Mouse (Mus musculus): ENCODE data around the gene Bysl. TPM values are rescaled to one million over a fixed set of nuclear protein-coding genes. Genes with fewer than 3 reads are reported as not detected.

Gene Bysl
- total and polyA plus RNA-seq, 3 experiments, result 69.3 to 85.4 TPM; not detected in 1

GRCm38 (mm10) chr17:47574830-47575229 is 36.5 kb downstream of the Bysl start:
- Histone ChIP-seq H3K9me3 (replicated peaks; ENCODE audit: insufficient read depth, low read length) (no peaks in the 10 kb centered on the region), H3K9ac (ENCODE audit: control insufficient read depth, low read depth, low read length, poor library complexity, severe bottlenecking) (no peak overlapping the region), H3K36me3 (ENCODE audit: control insufficient read depth in 1 of 2, insufficient read depth in 2 of 2, low read length in 2 of 2) (no peaks in the 10 kb centered on the region), H3K27ac (ENCODE audit: control insufficient read depth, low read depth, low read length) (no peak overlapping the region), H3K4me1 (ENCODE audit: control insufficient read depth in 1 of 2, insufficient read depth in 2 of 2, low read length in 2 of 2) (no peaks in the 10 kb centered on the region), H3K79me2 (ENCODE audit: control insufficient read depth, insufficient read depth, low read length, poor library complexity) (no peaks in the 10 kb centered on the region), H3K27me3 (ENCODE audit: control insufficient read depth in 1 of 2, insufficient read depth in 2 of 2, low read length in 2 of 2) (no peaks in the 10 kb centered on the region), H3K4me3 (ENCODE audit: control insufficient read depth in 1 of 2, insufficient read depth in 1 of 2, low read depth in 2 of 2, low read length in 2 of 2) (no peak overlapping the region)
- TF ChIP-seq MAX (IDR thresholded peaks at IDR 0.05; ENCODE audit: low read length), result no peak
- no peak for TF ChIP-seq UBTF (IDR thresholded peaks at IDR 0.05; ENCODE audit: borderline replicate concordance, insufficient read depth, low read depth, low read length)
- TF ChIP-seq NRF1 (IDR thresholded peaks at IDR 0.05; ENCODE audit: insufficient read depth, low read depth, low read length, poor library complexity, severe bottlenecking), result no peak
- TF ChIP-seq TAL1 (IDR thresholded peaks at IDR 0.05; ENCODE audit: low read length), result no peak
- TF ChIP-seq USF1 (IDR thresholded peaks at IDR 0.05; ENCODE audit: low read depth, low read length), result no peak
- TF ChIP-seq USF2 (IDR thresholded peaks at IDR 0.05; ENCODE audit: borderline replicate concordance in 1 of 2, insufficient read depth in 1 of 2, low read depth in 1 of 2, low read length in 2 of 2), result no peak
- TF ChIP-seq E2F4 (IDR thresholded peaks at IDR 0.05; ENCODE audit: borderline replicate concordance, low read depth, low read length), result no peak
- DNase-seq (ENCODE audit: low read depth, low spot score), result no peak

GRCm38 (mm10) chr17:47574028-47574427 is 37.3 kb downstream of the Bysl start:
- Histone ChIP-seq H3K36me3 (ENCODE audit: control insufficient read depth in 1 of 2, insufficient read depth in 2 of 2, low read length in 2 of 2) (no peaks in the 10 kb centered on the region), H3K9ac (ENCODE audit: control insufficient read depth, low read depth, low read length, poor library complexity, severe bottlenecking) (no peak overlapping the region), H3K27ac (ENCODE audit: control insufficient read depth, low read depth, low read length) (no peak overlapping the region), H3K4me3 (ENCODE audit: control insufficient read depth in 1 of 2, insufficient read depth in 1 of 2, low read depth in 2 of 2, low read length in 2 of 2) (no peak overlapping the region), H3K9me3 (replicated peaks; ENCODE audit: insufficient read depth, low read length) (no peaks in the 10 kb centered on the region), H3K79me2 (ENCODE audit: control insufficient read depth, insufficient read depth, low read length, poor library complexity) (no peaks in the 10 kb centered on the region), H3K27me3 (ENCODE audit: control insufficient read depth in 1 of 2, insufficient read depth in 2 of 2, low read length in 2 of 2) (no peaks in the 10 kb centered on the region), H3K4me1 (ENCODE audit: control insufficient read depth in 1 of 2, insufficient read depth in 2 of 2, low read length in 2 of 2) (peaks cover under 1% of the 10 kb centered on the region in 2 experiments)
- no peak for DNase-seq (ENCODE audit: low read depth, low spot score)
- TF ChIP-seq NRF1 (IDR thresholded peaks at IDR 0.05; ENCODE audit: insufficient read depth, low read depth, low read length, poor library complexity, severe bottlenecking), result no peak
- TF ChIP-seq MAZ (IDR thresholded peaks at IDR 0.05; ENCODE audit: low read depth, low read length), result no peak
- no peak for TF ChIP-seq GABPA (IDR thresholded peaks at IDR 0.05; ENCODE audit: low read depth, low read length)
- TF ChIP-seq BHLHE40 (IDR thresholded peaks at IDR 0.05; ENCODE audit: borderline replicate concordance, low read depth, low read length), result no peak
- no peak for TF ChIP-seq MAFK (IDR thresholded peaks at IDR 0.05; ENCODE audit: borderline replicate concordance, low read depth, low read length)
- TF ChIP-seq POLR2AphosphoS5 (IDR thresholded peaks at IDR 0.05; ENCODE audit: borderline replicate concordance, low read depth, low read length), result no peak
- TF ChIP-seq CTCF (IDR thresholded peaks at IDR 0.05 in 2 of 3, conservative IDR thresholded peaks at IDR 0.05 in 1 of 3; ENCODE audit: control insufficient read depth in 1 of 3, insufficient read depth in 1 of 3, low read depth in 2 of 3, low read length in 3 of 3, poor library complexity in 1 of 3, severe bottlenecking in 1 of 3), result no peak
- no peak for TF ChIP-seq USF2 (IDR thresholded peaks at IDR 0.05; ENCODE audit: borderline replicate concordance in 1 of 2, insufficient read depth in 1 of 2, low read depth in 1 of 2, low read length in 2 of 2)

- Histone ChIP-seq H3K27me3 (ENCODE audit: control insufficient read depth in 1 of 2, insufficient read depth in 2 of 2, low read length in 2 of 2) (no peaks in the 10 kb centered on the region), H3K9ac (ENCODE audit: control insufficient read depth, low read depth, low read length, poor library complexity, severe bottlenecking) (no peak overlapping the region), H3K27ac (ENCODE audit: control insufficient read depth, low read depth, low read length) (no peak overlapping the region), H3K36me3 (ENCODE audit: control insufficient read depth in 1 of 2, insufficient read depth in 2 of 2, low read length in 2 of 2) (peaks cover 0 to 9% of the 10 kb centered on the region in 2 experiments; a peak in 2 of 4 replicates), H3K4me3 (ENCODE audit: control insufficient read depth in 1 of 2, insufficient read depth in 1 of 2, low read depth in 2 of 2, low read length in 2 of 2) (no peak overlapping the region), H3K79me2 (ENCODE audit: control insufficient read depth, insufficient read depth, low read length, poor library complexity) (no peaks in the 10 kb centered on the region), H3K9me3 (replicated peaks; ENCODE audit: insufficient read depth, low read length) (no peaks in the 10 kb centered on the region), H3K4me1 (ENCODE audit: control insufficient read depth in 1 of 2, insufficient read depth in 2 of 2, low read length in 2 of 2) (peaks cover 6 to 9% of the 10 kb centered on the region in 2 experiments)
- no peak for DNase-seq (ENCODE audit: low read depth, low spot score)
- TF ChIP-seq POLR2AphosphoS5 (IDR thresholded peaks at IDR 0.05; ENCODE audit: borderline replicate concordance, low read depth, low read length) (no peak), MYC (IDR thresholded peaks at IDR 0.05; ENCODE audit: low read depth, low read length) (no peak), MYB (IDR thresholded peaks at IDR 0.05; ENCODE audit: low read depth, low read length) (no peak), HCFC1 (IDR thresholded peaks at IDR 0.05; ENCODE audit: low read depth, low read length) (no peak), ZC3H11A (IDR thresholded peaks at IDR 0.05; ENCODE audit: low read depth, low read length) (no peak), USF1 (IDR thresholded peaks at IDR 0.05; ENCODE audit: low read depth, low read length) (no peak), MEF2A (IDR thresholded peaks at IDR 0.05; ENCODE audit: extremely low read depth, insufficient replicate concordance, low read depth, low read length, poor library complexity, severe bottlenecking) (no peak), POLR2A (IDR thresholded peaks at IDR 0.05; ENCODE audit: control insufficient read depth in 1 of 2, insufficient read depth in 1 of 2, low read depth in 1 of 2, low read length in 2 of 2, poor library complexity in 1 of 2) (no peak), ZKSCAN1 (IDR thresholded peaks at IDR 0.05; ENCODE audit: low read depth, low read length) (no peak), ETS1 (IDR thresholded peaks at IDR 0.05; ENCODE audit: low read depth, low read length) (no peak), CHD2 (IDR thresholded peaks at IDR 0.05; ENCODE audit: low read length) (no peak), ELF1 (IDR thresholded peaks at IDR 0.05; ENCODE audit: low read depth, low read length) (no peak), TBP (IDR thresholded peaks at IDR 0.05; ENCODE audit: low read depth, low read length) (no peak), TAL1 (IDR thresholded peaks at IDR 0.05; ENCODE audit: low read length) (no peak), ZMIZ1 (IDR thresholded peaks at IDR 0.05; ENCODE audit: low read depth, low read length) (no peak)
Observed at GRCm38 (mm10) chr17:47572436-47572835, 38.9 kb downstream of the Bysl start.

All from MEL (cell line).